Comparison of ENCODE assay signal across 1 mouse cellular context in genomic region chr7:4145552-4146190, GRCm38 (mm10).
A peak's percentile ranks its signal among the peaks of the same experiment; 100 is the strongest.
TF ChIP-seq lines count a peak whose summit lies in the region.

No protein-coding gene starts in this region.

TF ChIP-seq in CH12.LX, 34 proteins besides CTCF, POLR2A, EP300 and RAD21:
- TF ChIP-seq NELFE (IDR thresholded peaks at IDR 0.05; ENCODE audit: low read depth, low read length): no peak
- no peak for TF ChIP-seq MYC (IDR thresholded peaks at IDR 0.05; ENCODE audit: low read depth, low read length)
- peak; percentile 70 for TF ChIP-seq SMC3 (IDR thresholded peaks at IDR 0.05; ENCODE audit: low read depth, low read length)
